Mouse (Mus musculus) heart, embryonic 16.5 days (tissue): ENCODE data around the gene Armc7. TPM values are rescaled to one million over a fixed set of nuclear protein-coding genes. Genes with fewer than 3 reads are reported as not detected.

ENCODE experiments used
- ATAC-seq: fragments of 200-750 bp; cut with Nextera tagmentation; replicated peaks from 2 replicates; pipeline ENCODE4 v1.8.0; 2017; ENCODE audit warnings: moderate number of reproducible peaks; ENCODE audit not compliant: insufficient read depth, low FRiP score; ENCODE audit errors: extremely low read depth
- H3K27ac ChIP-seq: fragments of 300-500 bp; sonication (generic); 2 replicates; pipeline ENCODE4 v1.5.1; 2014; ENCODE audit warnings: mild to moderate bottlenecking, low read length, control low read depth, moderate library complexity
- H3K27me3 ChIP-seq: fragments of 300-500 bp; sonication (generic); 2 replicates; pipeline ENCODE4 v1.6.1; 2014; ENCODE audit warnings: low read length, mixed read lengths; ENCODE audit not compliant: control insufficient read depth, insufficient read depth
- H3K36me3 ChIP-seq: fragments of 300-500 bp; sonication (generic); 2 replicates; pipeline ENCODE4 v1.6.1; 2014; ENCODE audit not compliant: control insufficient read depth, insufficient read depth
- H3K4me1 ChIP-seq: fragments of 300-500 bp; sonication (generic); 2 replicates; pipeline ENCODE4 v1.6.1; 2014; ENCODE audit warnings: low read length, mixed read lengths; ENCODE audit not compliant: control insufficient read depth, insufficient read depth
- H3K4me2 ChIP-seq: fragments of 300-500 bp; sonication (generic); 2 replicates; pipeline ENCODE4 v1.6.1; 2014; ENCODE audit warnings: low read depth, mild to moderate bottlenecking, control low read depth, low read length
- H3K4me3 ChIP-seq: fragments of 300-500 bp; sonication (generic); 2 replicates; pipeline ENCODE4 v1.5.1; 2014; ENCODE audit warnings: mild to moderate bottlenecking, control low read depth, low read length
- H3K9ac ChIP-seq: fragments of 300-500 bp; sonication (generic); 2 replicates; pipeline ENCODE4 v1.6.1; 2014; ENCODE audit warnings: low read length, control low read depth
- H3K9me3 ChIP-seq: fragments of 300-500 bp; sonication (generic); replicated peaks from 2 replicates; pipeline ENCODE4 v1.6.1; 2016; ENCODE audit warnings: low read length; ENCODE audit not compliant: control insufficient read depth
- WGBS: fragments of 180-500 bp; shearing (Covaris S2); extraction: QIAGEN DNeasy Blood & Tissue Kit; methylation state at CpG from one replicate; pipeline ENCODE4 v1.1.7; 2014; 5-methylcytosine and 5-hydroxymethylcytosine counted together
- polyA plus RNA-seq: library from polyadenylated mRNA; unstranded; fragments of >200 nt; fragmentation: Nextera tagmentation; extraction: Ambion mirVana; gene quantifications from 2 replicates; pipeline ENCODE4 v1.2.1, GENCODE M21; 2015

Armc7 gene
- 5.4 and 6.2 TPM in 2 replicates for polyA plus RNA-seq

DNA sequence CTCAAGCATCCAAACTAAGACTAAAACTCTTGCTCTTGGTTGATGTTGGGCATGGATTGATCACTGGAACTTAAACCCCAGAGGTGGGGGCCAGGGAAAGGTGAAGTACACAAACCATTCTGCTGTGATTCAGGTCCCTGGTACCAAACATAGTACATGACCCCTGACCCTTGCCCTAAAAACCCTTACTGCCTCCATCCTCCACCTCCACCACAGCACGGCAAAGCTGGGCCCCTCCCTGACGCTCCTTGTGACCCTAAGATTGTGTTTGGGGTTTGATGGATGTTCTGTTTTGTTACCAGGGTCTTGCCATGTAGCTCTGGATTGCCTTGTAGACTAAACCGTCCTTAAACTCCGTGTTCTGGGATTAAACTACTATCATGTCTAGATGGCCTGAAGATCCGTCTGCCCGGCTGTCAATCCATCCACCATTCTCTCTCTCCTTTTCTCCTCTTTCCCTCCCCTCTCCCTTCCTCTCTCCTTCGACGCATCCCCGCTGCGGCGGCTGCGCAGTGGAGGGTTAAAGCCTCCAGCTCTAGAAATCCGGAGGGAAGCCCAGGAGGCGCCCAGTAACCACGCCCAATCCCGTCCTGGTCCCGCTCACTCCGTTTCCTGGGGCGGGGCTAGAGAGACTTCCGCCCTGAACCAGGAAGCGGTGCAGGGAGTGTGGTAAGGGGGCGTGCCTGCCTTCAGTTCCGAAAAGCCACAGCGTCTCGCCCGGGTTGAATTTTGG is at the start of gene Armc7:
Gene Armc7 (plus strand): TSS at position 643 of the 733 bp plus-strand sequence.
- ATAC-seq = peak; percentile 95
- H3K27me3 ChIP-seq = no peaks in the 10 kb centered on the region
- H3K4me3 ChIP-seq = peak within 1 kb of the TSS; percentile 78
- peak within 1 kb of the TSS; percentile 73 for H3K4me2 ChIP-seq
- H3K4me1 ChIP-seq = peaks cover 13% of the 10 kb centered on the region
- no peaks in the 10 kb centered on the region for H3K9me3 ChIP-seq
- H3K27ac ChIP-seq = peak within 1 kb of the TSS; percentile 74
- H3K9ac ChIP-seq = peak within 1 kb of the TSS; percentile 73
- H3K36me3 ChIP-seq = no peaks in the 10 kb centered on the region
- WGBS = under 1% methylated on average over 26 of the region's 26 CpGs

- WGBS = 89% methylated on average over 6 of the region's 6 CpGs
- Histone ChIP-seq H3K9ac (no peak overlapping the region), H3K9me3 (no peaks in the 10 kb centered on the region), H3K4me2 (no peak overlapping the region), H3K4me3 (no peak overlapping the region), H3K27ac (no peak overlapping the region), H3K36me3 (peaks cover 24% of the 10 kb centered on the region), H3K4me1 (peaks cover 17% of the 10 kb centered on the region), H3K27me3 (no peaks in the 10 kb centered on the region)
- ATAC-seq = no peak
Observed at GRCm38 (mm10) chr11:115425671-115426070, 49.8 kb upstream of the Armc7 start.

GRCm38 (mm10) chr11:115427482-115428331 is 47.8 kb upstream of the Armc7 start:
- peaks cover 3% of the 10 kb centered on the region; the same call in 1 of the 2 replicates for H3K4me1 ChIP-seq
- H3K9me3 ChIP-seq = no peaks in the 10 kb centered on the region
- peak; percentile 71 for ATAC-seq
- no peak overlapping the region for H3K4me3 ChIP-seq
- H3K27ac ChIP-seq = peak overlapping the region; percentile 44
- 0 out of 2 replicates have a peak overlapping the region, but pooled peaks have one; percentile 8 for H3K4me2 ChIP-seq
- no peaks in the 10 kb centered on the region for H3K27me3 ChIP-seq
- H3K9ac ChIP-seq = peak overlapping the region; percentile 18; the same call in 1 of the 2 replicates
- 35% methylated on average over 20 of the region's 20 CpGs for WGBS
- peaks cover 37% of the 10 kb centered on the region for H3K36me3 ChIP-seq

DNA sequence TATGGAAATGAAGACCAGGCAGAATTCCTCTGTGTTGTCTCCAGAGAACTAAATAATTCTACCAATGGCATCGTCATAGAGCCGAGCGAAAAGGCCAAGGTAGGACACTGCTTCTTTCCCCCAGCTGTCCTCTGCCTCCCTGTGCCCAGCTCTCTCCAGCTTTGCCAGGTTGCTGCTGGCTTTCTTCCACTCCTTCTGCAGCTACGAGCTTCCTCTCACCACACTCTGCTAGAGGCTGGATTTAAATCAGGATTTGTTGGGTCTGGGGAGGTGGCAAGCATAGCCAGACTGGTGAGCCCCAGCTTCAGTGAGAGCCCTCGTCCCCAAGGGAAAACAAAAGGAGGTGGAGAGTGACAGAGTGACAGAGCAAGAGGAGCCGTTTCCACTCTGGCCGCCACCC is 46.2 kb upstream of the Armc7 start:
- Histone ChIP-seq H3K4me3 (no peak overlapping the region), H3K36me3 (peaks cover 37% of the 10 kb centered on the region), H3K4me1 (peaks cover 3% of the 10 kb centered on the region; the same call in 1 of the 2 replicates), H3K9ac (no peak overlapping the region), H3K27ac (no peak overlapping the region), H3K9me3 (no peaks in the 10 kb centered on the region), H3K27me3 (no peaks in the 10 kb centered on the region), H3K4me2 (no peak overlapping the region)
- ATAC-seq = no peak
- 81% methylated on average over 7 of the region's 7 CpGs for WGBS

- no peaks in the 10 kb centered on the region for H3K9me3 ChIP-seq
- H3K4me2 ChIP-seq = no peak overlapping the region
- H3K36me3 ChIP-seq = peaks cover 28% of the 10 kb centered on the region
- peaks cover 9% of the 10 kb centered on the region for H3K4me1 ChIP-seq
- H3K4me3 ChIP-seq = no peak overlapping the region
- no peak for ATAC-seq
- no peaks in the 10 kb centered on the region for H3K27me3 ChIP-seq
- no peak overlapping the region for H3K9ac ChIP-seq
- no peak overlapping the region for H3K27ac ChIP-seq
- 90% methylated on average over 6 of the region's 6 CpGs for WGBS
Observed at GRCm38 (mm10) chr11:115430561-115430960, 44.9 kb upstream of the Armc7 start.

DNA sequence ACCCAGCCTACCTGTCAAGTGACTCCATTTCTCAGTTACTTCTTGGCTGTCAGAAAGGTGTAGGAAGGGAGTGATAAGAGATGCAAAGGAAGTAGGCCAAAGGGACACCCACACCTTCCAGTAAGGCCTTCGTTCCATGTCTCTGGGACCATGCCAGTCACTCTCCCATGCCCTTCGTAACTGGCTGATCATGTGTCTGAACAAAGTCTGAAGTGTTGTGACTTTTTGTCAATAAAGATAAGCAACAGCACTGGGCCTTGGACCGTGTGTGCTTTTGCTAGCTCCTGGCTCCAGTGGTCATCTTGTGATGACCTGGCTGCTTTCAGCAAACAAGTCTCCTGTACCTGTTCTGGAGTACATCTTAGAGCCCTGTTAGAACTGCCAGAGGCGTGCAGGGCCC is 42.7 kb upstream of the Armc7 start:
- Histone ChIP-seq H3K27ac (no peak overlapping the region), H3K4me3 (no peak overlapping the region), H3K36me3 (peaks cover 28% of the 10 kb centered on the region), H3K4me1 (peaks cover 12% of the 10 kb centered on the region), H3K4me2 (no peak overlapping the region), H3K9ac (no peak overlapping the region), H3K27me3 (no peaks in the 10 kb centered on the region), H3K9me3 (no peaks in the 10 kb centered on the region)
- 71% methylated on average over 4 of the region's 4 CpGs for WGBS
- no peak for ATAC-seq

GRCm38 (mm10) chr11:115433342-115433741 is 42.1 kb upstream of the Armc7 start:
- Histone ChIP-seq H3K4me3 (no peak overlapping the region), H3K27ac (no peak overlapping the region), H3K9ac (no peak overlapping the region), H3K9me3 (no peaks in the 10 kb centered on the region), H3K4me2 (no peak overlapping the region), H3K4me1 (peaks cover 12% of the 10 kb centered on the region), H3K27me3 (no peaks in the 10 kb centered on the region), H3K36me3 (peaks cover 28% of the 10 kb centered on the region)
- WGBS = 82% methylated on average over 6 of the region's 6 CpGs
- ATAC-seq = no peak

GRCm38 (mm10) chr11:115435596-115436337 is 39.7 kb upstream of the Armc7 start:
- WGBS = 7% methylated on average over 31 of the region's 31 CpGs
- Histone ChIP-seq H3K4me3 (peak overlapping the region; percentile 48), H3K27me3 (no peaks in the 10 kb centered on the region), H3K4me2 (peak overlapping the region; percentile 75), H3K9ac (peak overlapping the region; percentile 70), H3K4me1 (peaks cover 12% of the 10 kb centered on the region), H3K9me3 (0 out of 2 replicates have a peak, but pooled peaks cover 2% of the 10 kb centered on the region), H3K27ac (0 out of 2 replicates have a peak overlapping the region, but pooled peaks have one; percentile 13), H3K36me3 (peaks cover 12% of the 10 kb centered on the region; the same call in 1 of the 2 replicates)
- ATAC-seq = peak; percentile 50; the same call in 1 of the 2 replicates
